Comparison of ENCODE assay signal across 8 mouse cellular contexts in genomic region chr7:45466283-45467089, GRCm38 (mm10). TPM values are rescaled to one million over a fixed set of nuclear protein-coding genes. Genes with fewer than 3 reads are reported as not detected.
DNase-seq lines count a peak whose midpoint lies in the region; ATAC-seq lines count a peak whose summit lies in the region.

Gene Bax, minus strand, starts transcription at chr7:45466898.

- peak within 1 kb of the TSS; percentile 73 for H3K4me3 ChIP-seq in hindbrain, embryonic 12.5 days

- peak within 1 kb of the TSS; percentile 94 for H3K4me2 ChIP-seq in hindbrain, embryonic 12.5 days (replicated peaks)

- H3K9ac ChIP-seq in hindbrain, embryonic 12.5 days = peak within 1 kb of the TSS; percentile 88

- peaks cover 24% of the 10 kb centered on the region for H3K4me1 ChIP-seq in hindbrain, embryonic 12.5 days

- peak; percentile 97 for DNase-seq in Muller cell, postnatal 12 days (ENCODE audit: inconsistent ontology term)
- peak; percentile 98 for DNase-seq in cerebellum, adult 9-11 months
- DNase-seq in frontal cortex, postnatal 10 days (ENCODE audit: low spot score in 2 of 2) = peak; percentile 96
- peak; percentile 93 to 98 for DNase-seq in layer of hippocampus, postnatal 14 days (ENCODE audit: low spot score in 2 of 2)
- DNase-seq in lung, postnatal 14 days = peak; percentile 96
- peak; percentile 96 for DNase-seq in retina, adult 2 months (ENCODE audit: low read depth, low spot score)
- DNase-seq in thymus, postnatal 36 days = peak; percentile 87 to 90

- peak within 1 kb of the TSS; percentile 75 for H3K27ac ChIP-seq in hindbrain, embryonic 12.5 days

- peaks cover 40% of the 10 kb centered on the region for H3K36me3 ChIP-seq in hindbrain, embryonic 12.5 days

- no peaks in the 10 kb centered on the region for H3K9me3 ChIP-seq in hindbrain, embryonic 12.5 days (replicated peaks)

- H3K27me3 ChIP-seq in hindbrain, embryonic 12.5 days = no peaks in the 10 kb centered on the region

- under 1% methylated on average over 58 of the region's 58 CpGs for WGBS in hindbrain, embryonic 12.5 days

- ATAC-seq in hindbrain, embryonic 12.5 days (ENCODE audit: low FRiP score) = peak; percentile 71

RNA-seq across cellular contexts. Expression of gene Bax, which starts in this region (rescaled TPM):
- polyA plus RNA-seq in hindbrain, embryonic 12.5 days (2016; fragmentation: Nextera tagmentation; extraction: Ambion mirVana) = 231 and 244 TPM in 2 replicates
- total RNA-seq in layer of hippocampus, postnatal 14 days (2021) = 10 to 100 TPM; 90.2 to 90.6 TPM

Comparison
In these comparisons a context has a peak if more than half of its experiments do, and no peak if none do; other contexts are left out.
1. Peak in every context shown above with its lines: DNase-seq, ATAC-seq, H3K4me3 ChIP-seq and H3K27ac ChIP-seq.